Comparison of ENCODE assay signal across 17 mouse cellular contexts in the genomic region with DNA sequence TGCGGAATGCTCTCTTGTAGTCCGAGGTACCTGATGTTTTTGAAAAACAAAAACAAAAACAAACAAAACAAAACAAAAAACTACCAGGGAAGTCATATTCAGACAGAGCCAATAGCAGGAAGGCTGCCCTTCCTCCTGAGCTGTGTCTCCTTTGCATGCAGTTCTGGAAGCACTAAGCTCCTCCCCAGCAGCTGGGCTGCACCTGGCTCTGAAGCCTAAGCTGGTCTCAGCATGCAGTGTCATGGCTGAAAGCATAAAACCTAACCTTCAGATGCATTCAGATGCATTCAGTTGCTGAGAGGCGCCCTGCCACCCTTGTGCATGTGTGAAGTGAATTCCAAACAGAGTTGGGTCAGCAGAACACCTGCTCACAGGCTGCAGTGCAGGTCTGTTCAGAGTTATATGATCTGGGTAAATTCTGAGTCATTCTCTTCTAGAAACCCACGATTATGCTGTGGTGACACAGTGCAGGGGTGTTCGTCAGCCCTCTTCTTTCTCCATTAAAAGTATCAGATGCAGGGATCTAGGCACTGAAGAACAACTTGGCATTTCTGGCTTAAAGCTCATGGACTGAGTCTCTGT.
DNase-seq lines count a peak whose midpoint lies in the region; ATAC-seq lines count a peak whose summit lies in the region.
"Had no signal": no experiment of that assay in that cellular context is flagged by ENCODE, and none has a peak within 500 bp of the region (broad histone marks: within the 10 kb centered on the region; RNA-seq: fewer than 3 reads in every experiment).

No protein-coding gene starts in this region.

- H3K4me3 ChIP-seq in hindbrain, embryonic 16.5 days (ENCODE audit: low read length) = no peak overlapping the region
- no peak overlapping the region for H3K4me3 ChIP-seq in hindbrain, embryonic 10.5 days
- no peak overlapping the region for H3K4me3 ChIP-seq in embryonic facial prominence, embryonic 13.5 days
- H3K4me3 ChIP-seq in midbrain, embryonic 13.5 days (replicated peaks) = no peak overlapping the region
- H3K4me3 ChIP-seq: heart, adult 2 months; lung, embryonic 15.5 days; neural tube, embryonic 13.5 days had no signal

- no peaks in the 10 kb centered on the region for H3K9me3 ChIP-seq in hindbrain, embryonic 16.5 days (ENCODE audit: control insufficient read depth, low read length)
- H3K9me3 ChIP-seq in hindbrain, embryonic 10.5 days = no peaks in the 10 kb centered on the region
- no peaks in the 10 kb centered on the region for H3K9me3 ChIP-seq in embryonic facial prominence, embryonic 13.5 days
- no peaks in the 10 kb centered on the region for H3K9me3 ChIP-seq in midbrain, embryonic 13.5 days
- H3K9me3 ChIP-seq: lung, embryonic 15.5 days; neural tube, embryonic 13.5 days had no signal

- H3K9ac ChIP-seq in hindbrain, embryonic 16.5 days (ENCODE audit: low read depth, low read length) = no peak overlapping the region
- H3K9ac ChIP-seq in embryonic facial prominence, embryonic 13.5 days = no peak overlapping the region
- no peak overlapping the region for H3K9ac ChIP-seq in midbrain, embryonic 13.5 days (replicated peaks)
- H3K9ac ChIP-seq: lung, embryonic 15.5 days; neural tube, embryonic 13.5 days had no signal

- WGBS in hindbrain, embryonic 16.5 days = 59% methylated on average over 5 of the region's 5 CpGs
- 64% methylated on average over 5 of the region's 5 CpGs for WGBS in hindbrain, embryonic 10.5 days
- 50% methylated on average over 5 of the region's 5 CpGs for WGBS in embryonic facial prominence, embryonic 13.5 days
- WGBS in midbrain, embryonic 13.5 days = 55% methylated on average over 5 of the region's 5 CpGs

- ATAC-seq in hindbrain, embryonic 16.5 days = 0 out of 2 replicates have a peak, but pooled peaks have one; percentile 50
- ATAC-seq in embryonic facial prominence, embryonic 13.5 days (ENCODE audit: insufficient number of reproducible peaks, insufficient read depth, low FRiP score, low TSS enrichment, low read depth) = no peak
- ATAC-seq in midbrain, embryonic 13.5 days = peak; percentile 83

- H3K27me3 ChIP-seq in hindbrain, embryonic 16.5 days (replicated peaks; ENCODE audit: control insufficient read depth, insufficient read depth, low read length) = no peaks in the 10 kb centered on the region
- H3K27me3 ChIP-seq in hindbrain, embryonic 10.5 days (ENCODE audit: insufficient read depth, poor library complexity, severe bottlenecking) = no peaks in the 10 kb centered on the region
- H3K27me3 ChIP-seq in embryonic facial prominence, embryonic 13.5 days = no peaks in the 10 kb centered on the region
- no peaks in the 10 kb centered on the region for H3K27me3 ChIP-seq in midbrain, embryonic 13.5 days
- H3K27me3 ChIP-seq: lung, embryonic 15.5 days; neural tube, embryonic 13.5 days had no signal

- no peak for DNase-seq in hindbrain, embryonic 10.5 days (ENCODE audit: low spot score)
- peak; percentile 47 for DNase-seq in embryo, embryonic 10.5 days (ENCODE audit: low spot score)
- no peak for DNase-seq in spleen, postnatal 36 days (ENCODE audit: low spot score in 2 of 2)
- no peak for DNase-seq in layer of hippocampus, adult 9-10 months (ENCODE audit: low spot score)
- no peak for DNase-seq in left cerebral cortex, adult 8-10 months (ENCODE audit: low spot score in 2 of 2)
- DNase-seq: cerebellum, adult 11 months; cerebellum, postnatal 36 days; heart, adult 2 months; kidney, adult 2 months; kidney, postnatal 36 days; right cerebral cortex, postnatal 25 days; thymus, adult 2 months had no signal

- no peaks in the 10 kb centered on the region for H3K36me3 ChIP-seq in hindbrain, embryonic 16.5 days (ENCODE audit: control insufficient read depth, insufficient read depth, low read length)
- H3K36me3 ChIP-seq in hindbrain, embryonic 10.5 days = no peaks in the 10 kb centered on the region
- no peaks in the 10 kb centered on the region for H3K36me3 ChIP-seq in embryonic facial prominence, embryonic 13.5 days
- no peaks in the 10 kb centered on the region for H3K36me3 ChIP-seq in midbrain, embryonic 13.5 days
- H3K36me3 ChIP-seq: lung, embryonic 15.5 days; neural tube, embryonic 13.5 days had no signal

- H3K27ac ChIP-seq in hindbrain, embryonic 16.5 days (ENCODE audit: low read depth, low read length) = no peak overlapping the region
- no peak overlapping the region for H3K27ac ChIP-seq in hindbrain, embryonic 10.5 days
- H3K27ac ChIP-seq in embryonic facial prominence, embryonic 13.5 days = peak overlapping the region; percentile 40; the same call in 1 of the 2 replicates
- no peak overlapping the region for H3K27ac ChIP-seq in midbrain, embryonic 13.5 days
- H3K27ac ChIP-seq: heart, adult 2 months; lung, embryonic 15.5 days; neural tube, embryonic 13.5 days had no signal

- no peak overlapping the region for H3K4me2 ChIP-seq in hindbrain, embryonic 16.5 days (ENCODE audit: low read length)
- H3K4me2 ChIP-seq in embryonic facial prominence, embryonic 13.5 days = no peak overlapping the region
- no peak overlapping the region for H3K4me2 ChIP-seq in midbrain, embryonic 13.5 days (replicated peaks)
- H3K4me2 ChIP-seq: lung, embryonic 15.5 days; neural tube, embryonic 13.5 days had no signal

- H3K4me1 ChIP-seq in hindbrain, embryonic 16.5 days (ENCODE audit: control insufficient read depth, insufficient read depth, low read depth, low read length) = no peaks in the 10 kb centered on the region
- H3K4me1 ChIP-seq in hindbrain, embryonic 10.5 days (replicated peaks) = 0 out of 2 replicates have a peak, but pooled peaks cover 4% of the 10 kb centered on the region
- peaks cover 11% of the 10 kb centered on the region for H3K4me1 ChIP-seq in embryonic facial prominence, embryonic 13.5 days
- H3K4me1 ChIP-seq in midbrain, embryonic 13.5 days (replicated peaks) = peaks cover 10% of the 10 kb centered on the region; the same call in 1 of the 2 replicates
- H3K4me1 ChIP-seq: lung, embryonic 15.5 days; neural tube, embryonic 13.5 days had no signal
